Mouse (Mus musculus) kidney, postnatal 0 days (tissue): ENCODE measurements around the gene Fbxo41. TPM values are rescaled to one million over a fixed set of nuclear protein-coding genes. Genes with fewer than 3 reads are reported as not detected.

Experiments used
- ATAC-seq: fragments of 200-750 bp; cut with Nextera tagmentation; replicated peaks from 2 replicates; pipeline ENCODE4 v1.8.0; 2017; ENCODE audit warnings: low read depth, moderate number of reproducible peaks, moderate TSS enrichment, moderate library complexity; ENCODE audit not compliant: low FRiP score
- DNase-seq: peaks from one replicate; pipeline ENCODE4 v3.0.0-alpha.2; 2016; ENCODE audit warnings: low spot score
- H3K27ac ChIP-seq: fragments of 300-500 bp; sonication (generic); 2 replicates; pipeline ENCODE4 v1.5.1; 2014; ENCODE audit warnings: mild to moderate bottlenecking
- H3K27me3 ChIP-seq: fragments of 300-500 bp; sonication (generic); 2 replicates; pipeline ENCODE4 v1.6.1; 2014; ENCODE audit warnings: low read length, mixed read lengths; ENCODE audit not compliant: insufficient read depth
- H3K36me3 ChIP-seq: fragments of 300-500 bp; sonication (generic); 2 replicates; pipeline ENCODE4 v1.6.1; 2014; ENCODE audit warnings: low read length, mixed read lengths; ENCODE audit not compliant: insufficient read depth
- H3K4me1 ChIP-seq: fragments of 300-500 bp; sonication (generic); replicated peaks from 2 replicates; pipeline ENCODE4 v1.6.1; 2014; ENCODE audit warnings: antibody characterized with exemption, low read length, mixed read lengths; ENCODE audit not compliant: insufficient read depth
- H3K4me2 ChIP-seq: fragments of 300-500 bp; sonication (generic); 2 replicates; pipeline ENCODE4 v1.6.1; 2014; ENCODE audit warnings: mild to moderate bottlenecking, low read length, moderate library complexity, mixed read lengths
- H3K4me3 ChIP-seq: fragments of 300-500 bp; sonication (generic); replicated peaks from 2 replicates; pipeline ENCODE4 v1.5.1; 2014; ENCODE audit warnings: low read depth, low read length
- H3K9ac ChIP-seq: fragments of 300-500 bp; sonication (generic); 2 replicates; pipeline ENCODE4 v1.6.1; 2014; ENCODE audit warnings: low read depth, low read length
- H3K9me3 ChIP-seq: fragments of 300-500 bp; sonication (generic); replicated peaks from 2 replicates; pipeline ENCODE4 v1.6.1; 2016; ENCODE audit warnings: low read length, inconsistent platforms, mixed read lengths
- CTCF ChIP-seq: IDR thresholded peaks from 2 replicates; pipeline ENCODE4 v1.5.1; 2016; ENCODE audit warnings: antibody characterized with exemption, low read depth, mild to moderate bottlenecking, moderate library complexity
- WGBS: fragments of 180-500 bp; shearing (Covaris S2); extraction: QIAGEN DNeasy Blood & Tissue Kit; methylation state at CpG from one replicate; pipeline ENCODE4 v1.1.7; 2014; 5-methylcytosine and 5-hydroxymethylcytosine counted together
- polyA plus RNA-seq: library from polyadenylated mRNA; unstranded; fragments of >200 nt; fragmentation: Nextera tagmentation; extraction: Ambion mirVana; gene quantifications from 2 replicates; pipeline ENCODE4 v1.2.1, GENCODE M21; 2015

Gene Fbxo41
- polyA plus RNA-seq, 1 experiment from 2014 or later: 0.04 TPM

DNA sequence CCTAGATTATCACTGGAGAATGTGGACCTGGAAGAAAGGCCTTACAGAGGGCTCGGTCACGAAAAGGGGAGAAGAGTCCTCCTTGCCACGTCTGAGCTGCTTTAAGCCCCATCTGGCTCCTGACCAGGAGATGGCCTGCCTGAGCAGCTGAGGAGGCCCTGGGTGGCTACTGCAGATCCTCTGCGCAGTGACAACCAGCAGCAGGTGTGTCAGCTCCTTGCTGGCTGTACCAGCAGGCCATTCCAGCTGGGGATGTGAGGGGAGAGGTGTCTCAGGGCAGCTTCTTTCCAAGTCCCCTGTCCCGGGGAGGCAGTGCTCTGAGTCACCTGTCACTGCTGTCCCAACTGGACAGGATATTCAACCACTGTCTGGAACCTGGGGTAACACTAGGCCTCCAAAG lies 30.3 kb downstream of the Fbxo41 start:
- H3K4me3 ChIP-seq: no peak overlapping the region
- no peaks in the 10 kb centered on the region for H3K9me3 ChIP-seq
- no peak overlapping the region for H3K27ac ChIP-seq
- no peak overlapping the region for H3K9ac ChIP-seq
- ATAC-seq: no peak
- no peaks in the 10 kb centered on the region for H3K27me3 ChIP-seq
- peaks cover 12% of the 10 kb centered on the region for H3K36me3 ChIP-seq
- TF ChIP-seq CTCF: no peak
- no peak overlapping the region for H3K4me2 ChIP-seq
- no peak for DNase-seq
- 69% methylated on average over 5 of the region's 5 CpGs for WGBS
- H3K4me1 ChIP-seq: no peaks in the 10 kb centered on the region

DNA sequence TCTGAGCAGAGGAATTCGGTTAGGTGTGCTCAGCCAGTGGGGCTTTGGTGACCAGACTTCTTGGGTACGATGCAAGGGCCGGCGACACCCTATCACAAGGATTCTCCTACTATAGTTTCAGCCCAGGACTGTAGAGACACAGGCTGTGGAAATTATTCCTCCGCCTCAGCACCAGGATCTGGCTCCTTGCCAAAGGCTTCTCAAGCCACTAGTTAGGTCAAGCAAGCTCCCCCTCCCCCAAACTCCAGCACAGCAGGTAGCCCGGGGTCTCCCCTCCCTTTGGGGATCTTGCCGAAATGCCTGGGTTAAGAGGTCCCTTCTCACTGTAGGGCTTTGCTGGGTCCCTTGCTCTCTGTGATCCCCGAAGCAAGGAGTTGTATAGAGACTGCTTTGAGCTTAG lies 30.8 kb downstream of the Fbxo41 start:
- H3K4me2 ChIP-seq: no peak overlapping the region
- peaks cover 17% of the 10 kb centered on the region for H3K36me3 ChIP-seq
- 54% methylated on average over 8 of the region's 8 CpGs for WGBS
- H3K9me3 ChIP-seq: no peaks in the 10 kb centered on the region
- no peak for DNase-seq
- ATAC-seq: no peak
- no peak overlapping the region for H3K4me3 ChIP-seq
- H3K27me3 ChIP-seq: no peaks in the 10 kb centered on the region
- TF ChIP-seq CTCF: no peak
- no peak overlapping the region for H3K9ac ChIP-seq
- H3K27ac ChIP-seq: no peak overlapping the region
- no peaks in the 10 kb centered on the region for H3K4me1 ChIP-seq

GRCm38 (mm10) chr6:85469660-85470430 lies 32.9 kb downstream of the Fbxo41 start:
- no peak for DNase-seq
- Histone ChIP-seq H3K36me3 (peaks cover 36% of the 10 kb centered on the region), H3K27me3 (no peaks in the 10 kb centered on the region), H3K4me1 (no peaks in the 10 kb centered on the region), H3K4me3 (no peak overlapping the region), H3K4me2 (no peak overlapping the region), H3K27ac (no peak overlapping the region), H3K9me3 (no peaks in the 10 kb centered on the region), H3K9ac (no peak overlapping the region)
- TF ChIP-seq CTCF: no peak
- ATAC-seq: peak; percentile 48; the same call in 1 of the 2 replicates
- 71% methylated on average over 5 of the region's 5 CpGs for WGBS

GRCm38 (mm10) chr6:85465381-85465780 lies 37.4 kb downstream of the Fbxo41 start:
- Histone ChIP-seq H3K36me3 (peaks cover 74% of the 10 kb centered on the region), H3K9me3 (no peaks in the 10 kb centered on the region), H3K27me3 (no peaks in the 10 kb centered on the region), H3K4me2 (no peak overlapping the region), H3K4me3 (no peak overlapping the region), H3K9ac (no peak overlapping the region), H3K27ac (no peak overlapping the region), H3K4me1 (no peaks in the 10 kb centered on the region)
- peak; percentile 59 for DNase-seq
- ATAC-seq: no peak
- TF ChIP-seq CTCF: peak; percentile 60

- TF ChIP-seq CTCF: no peak
- H3K4me2 ChIP-seq: no peak overlapping the region
- 94% methylated on average over 2 of the region's 2 CpGs for WGBS
- no peak overlapping the region for H3K27ac ChIP-seq
- H3K4me1 ChIP-seq: no peaks in the 10 kb centered on the region
- DNase-seq (no peak), ATAC-seq (no peak)
- no peaks in the 10 kb centered on the region for H3K27me3 ChIP-seq
- no peaks in the 10 kb centered on the region for H3K9me3 ChIP-seq
- H3K9ac ChIP-seq: no peak overlapping the region
- H3K36me3 ChIP-seq: peaks cover 45% of the 10 kb centered on the region
- H3K4me3 ChIP-seq: no peak overlapping the region
Observed at GRCm38 (mm10) chr6:85459621-85460020, 43.2 kb downstream of the Fbxo41 start.

- H3K27ac ChIP-seq: peak overlapping the region; percentile 87
- no peak for TF ChIP-seq CTCF
- H3K4me1 ChIP-seq: peaks cover 10% of the 10 kb centered on the region
- WGBS: 5% methylated on average over 7 of the region's 7 CpGs
- no peaks in the 10 kb centered on the region for H3K36me3 ChIP-seq
- peak overlapping the region; percentile 97 for H3K4me2 ChIP-seq
- no peak for ATAC-seq
- peak overlapping the region; percentile 80 for H3K4me3 ChIP-seq
- no peaks in the 10 kb centered on the region for H3K27me3 ChIP-seq
- H3K9me3 ChIP-seq: no peaks in the 10 kb centered on the region
- peak overlapping the region; percentile 85 for H3K9ac ChIP-seq
- no peak for DNase-seq
Observed at GRCm38 (mm10) chr6:85452816-85453215, 50.0 kb downstream of the Fbxo41 start.

GRCm38 (mm10) chr6:85452411-85452665 lies 50.5 kb downstream of the Fbxo41 start:
- 0 out of 2 replicates have a peak, but pooled peaks cover 1% of the 10 kb centered on the region for H3K36me3 ChIP-seq
- under 1% methylated on average over 15 of the region's 15 CpGs for WGBS
- H3K9ac ChIP-seq: peak overlapping the region; percentile 85
- DNase-seq (no peak), ATAC-seq (no peak)
- no peaks in the 10 kb centered on the region for H3K9me3 ChIP-seq
- no peak for TF ChIP-seq CTCF
- H3K27me3 ChIP-seq: no peaks in the 10 kb centered on the region
- peak overlapping the region; percentile 97 for H3K4me2 ChIP-seq
- peaks cover 10% of the 10 kb centered on the region for H3K4me1 ChIP-seq
- peak overlapping the region; percentile 87 for H3K27ac ChIP-seq
- peak overlapping the region; percentile 80 for H3K4me3 ChIP-seq
